Mouse (Mus musculus) left cerebral cortex, postnatal 10 days (tissue): ENCODE data around the gene Sertad1. TPM values are rescaled to one million over a fixed set of nuclear protein-coding genes. Genes with fewer than 3 reads are reported as not detected.
A peak's percentile ranks its signal among the peaks of the same experiment; 100 is the strongest.

Experiments used
- DNase-seq, 2 experiments: peaks; one replicate each; pipeline ENCODE4 v3.0.0; 2021 to 2022; ENCODE audit warnings: low spot score in 2 of 2, mixed read lengths in 1 of 2; ENCODE audit errors: extremely low spot score in 1 of 2
- intact Hi-C: fragments of 180-260 bp; cut with DNase I; formaldehyde crosslinking; loops from one replicate; pipeline ENCODE4 v1.15.1; 2025
- total RNA-seq, 2 experiments: library from RNA; stranded (reverse); gene quantifications; 2 replicates each; pipeline ENCODE4 v1.2.3; 2021

The Sertad1 gene
- total RNA-seq, 2 experiments from 2014 or later: 6.0 to 7.0 TPM

DNA sequence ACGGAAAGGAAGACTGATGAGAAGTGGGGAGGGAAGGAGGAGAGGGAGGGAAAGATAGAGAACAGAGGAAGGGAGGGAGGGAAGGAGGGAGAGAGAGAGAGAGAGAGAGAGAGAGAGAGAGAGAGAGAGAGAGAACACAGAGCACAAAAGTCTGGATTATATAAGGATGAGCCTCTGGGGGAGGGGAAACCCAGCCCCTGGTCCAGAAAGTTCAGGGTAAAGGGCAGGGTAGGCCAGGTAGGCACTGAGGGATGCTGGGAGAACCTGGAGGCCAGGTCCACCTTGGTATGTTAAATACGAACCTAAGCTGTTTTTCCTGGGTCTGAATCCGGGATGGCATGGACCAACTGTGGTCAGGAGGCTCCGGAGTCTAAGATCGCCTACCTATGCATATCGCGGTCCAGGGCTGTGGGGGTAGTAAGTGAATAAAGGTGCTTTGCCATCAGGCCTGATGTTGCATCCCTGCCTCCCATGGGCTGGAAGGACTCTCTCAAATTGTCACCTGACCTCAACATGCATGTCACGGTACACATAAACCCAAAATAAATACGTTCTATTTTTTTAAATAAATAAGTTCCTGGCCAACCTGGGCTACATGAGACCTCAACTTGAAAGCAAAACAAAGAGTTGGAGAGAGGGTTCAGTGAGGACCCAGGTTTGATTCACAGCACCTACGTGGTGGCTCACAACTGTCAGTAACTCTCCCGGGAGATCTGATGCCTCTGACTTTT is 15.2 kb upstream of the Sertad1 start:
- intact Hi-C loops: loop anchor here (5.0 kb wide), 1 partner anchor 121 kb away; the partner anchor contains the start of gene Akt2
- no peak for DNase-seq

DNA sequence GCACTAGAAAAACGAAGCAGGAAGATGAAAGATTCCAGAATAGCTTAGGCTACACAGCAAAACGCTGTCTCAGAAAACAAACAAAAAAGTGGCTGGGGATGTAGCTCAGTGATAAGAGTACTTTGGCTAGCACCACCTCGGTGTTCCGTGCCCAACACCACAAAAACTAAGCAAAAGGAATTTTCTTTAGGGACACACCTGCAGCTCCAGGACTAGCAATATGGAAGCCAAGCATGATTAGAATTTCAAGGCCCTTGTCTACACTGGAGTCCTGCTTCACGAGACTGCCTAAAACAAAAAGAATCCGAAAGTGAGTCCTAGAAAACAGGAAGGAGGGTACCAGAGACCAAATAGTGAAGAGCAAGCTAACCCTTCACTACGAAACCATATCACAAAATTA is 14.1 kb upstream of the Sertad1 start:
- intact Hi-C loops: loop anchor here (5.0 kb wide), 1 partner anchor 120 kb away; the partner anchor contains the start of gene Akt2
- DNase-seq: no peak

DNA sequence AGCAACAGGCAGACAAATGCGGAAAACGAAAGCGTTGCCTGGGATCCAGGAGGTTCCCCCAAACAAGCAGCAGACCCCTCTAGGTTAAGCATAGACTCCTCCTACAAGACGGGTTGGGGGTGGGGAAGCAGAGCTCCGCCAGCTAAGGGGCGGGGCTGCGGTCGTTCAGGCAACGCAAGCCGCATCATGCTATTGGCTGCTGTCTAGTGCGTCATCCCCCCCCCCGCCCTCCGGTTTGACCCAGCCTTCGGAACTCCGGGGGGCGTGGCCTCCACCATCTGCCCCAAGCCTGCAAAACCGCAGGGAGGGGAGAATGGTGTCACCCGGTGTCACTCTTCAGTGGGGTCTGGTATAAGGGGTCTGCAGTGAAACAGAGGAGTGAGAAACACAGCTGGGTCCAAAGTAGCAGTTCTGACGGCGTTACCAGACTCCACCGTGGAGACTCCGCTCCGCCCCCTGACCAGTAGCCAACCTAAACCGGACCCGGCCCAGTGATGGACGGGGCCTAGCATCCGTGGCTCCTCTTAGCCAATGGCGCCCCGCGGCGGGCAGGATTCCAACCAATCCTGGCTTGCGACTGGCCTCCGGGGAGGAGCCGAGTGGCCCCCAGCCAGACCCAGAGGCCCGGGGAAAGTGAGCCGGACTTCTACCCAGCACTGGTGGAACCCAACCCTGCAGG is 13.4 kb upstream of the Sertad1 start, which contains the start of gene Sertad3:
Gene Sertad3 (plus strand): TSS at position 613 of the 679 bp plus-strand sequence.
- intact Hi-C loops: loop anchor here (5.0 kb wide), 1 partner anchor 119 kb away; the partner anchor contains the start of gene Akt2
- peak; percentile 98 to 100 for DNase-seq

DNA sequence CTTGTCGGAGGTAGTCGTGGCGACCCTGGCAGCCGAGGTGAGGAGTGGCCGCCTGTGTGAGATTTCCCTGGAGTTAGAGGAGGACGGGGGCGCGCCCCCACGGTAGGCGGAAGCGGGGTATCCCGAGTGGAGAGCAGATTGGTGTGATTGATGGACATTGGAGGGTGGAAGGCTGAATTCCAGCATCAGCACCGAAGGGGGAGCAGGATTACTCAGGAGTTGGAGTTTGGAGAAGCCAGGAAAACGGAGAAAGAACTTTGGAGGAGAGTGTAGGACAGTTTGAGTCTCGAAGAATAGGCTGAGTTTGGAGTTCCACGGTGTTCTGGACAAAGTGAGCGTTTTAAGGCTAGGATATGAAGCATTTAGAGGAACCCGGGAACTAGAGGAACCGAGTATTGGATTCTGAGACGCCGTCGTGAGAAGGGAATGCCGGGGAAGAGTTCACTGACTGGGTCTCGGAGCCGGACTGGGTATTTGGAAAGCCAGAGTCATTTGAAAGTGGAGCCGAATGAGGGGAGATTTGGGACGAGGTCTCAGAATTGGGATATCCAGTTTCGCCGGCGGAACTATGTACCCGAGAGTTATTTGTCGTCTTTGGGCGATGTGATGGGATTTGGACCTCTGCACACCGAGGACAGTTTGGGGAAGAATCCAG is 12.7 kb upstream of the Sertad1 start:
- intact Hi-C loops: loop anchor here (5.0 kb wide), 1 partner anchor 118 kb away; the partner anchor contains the start of gene Akt2
- no peak for DNase-seq

DNA sequence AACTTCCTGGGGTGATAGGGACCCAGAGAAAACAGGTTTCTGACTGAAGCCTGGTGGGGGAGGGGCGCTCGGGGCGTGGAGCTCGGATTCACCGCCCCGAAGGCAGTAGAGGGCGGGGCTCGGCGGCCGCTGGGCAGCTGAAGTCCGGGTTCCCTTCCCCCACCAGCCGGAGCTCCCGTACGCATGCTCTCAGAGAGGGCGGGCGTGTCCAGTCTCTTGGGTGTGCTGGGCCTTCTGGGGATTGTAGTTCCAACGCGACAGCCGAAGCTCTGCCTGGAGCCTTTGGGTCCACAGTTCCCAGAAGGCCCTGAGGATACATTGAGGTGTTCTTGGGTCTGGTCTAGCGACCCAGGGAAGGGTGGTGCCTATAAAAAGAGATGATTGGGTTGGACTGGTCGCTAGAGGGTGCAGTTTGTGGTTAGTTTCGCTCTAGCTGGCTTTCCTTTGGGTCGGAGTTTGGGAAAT is 12.2 kb upstream of the Sertad1 start:
- peak; percentile 96 to 99 for DNase-seq
- intact Hi-C loops: loop anchor here (5.0 kb wide), 1 partner anchor 118 kb away; the partner anchor contains the start of gene Akt2

DNA sequence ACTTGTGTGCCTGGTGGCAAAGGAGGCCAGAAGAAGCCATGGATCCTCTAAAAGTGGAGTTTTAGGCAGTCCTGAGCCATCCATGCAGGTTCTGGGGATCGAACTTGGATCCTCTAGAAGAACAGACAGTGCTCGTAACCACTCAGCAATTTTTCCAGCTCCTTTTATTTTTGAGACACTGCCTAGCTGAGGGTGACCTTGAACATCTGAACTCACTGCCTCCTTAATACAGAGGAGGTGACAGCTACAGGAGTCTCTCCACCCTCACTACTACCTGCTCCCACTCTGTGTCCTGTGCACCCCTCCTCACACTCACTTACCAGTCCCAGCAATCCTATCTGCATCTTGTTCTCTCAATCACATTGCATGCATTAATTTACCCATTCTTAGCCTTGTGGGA is 11.1 kb upstream of the Sertad1 start:
- no peak for DNase-seq
- intact Hi-C loops: no loop called here

DNA sequence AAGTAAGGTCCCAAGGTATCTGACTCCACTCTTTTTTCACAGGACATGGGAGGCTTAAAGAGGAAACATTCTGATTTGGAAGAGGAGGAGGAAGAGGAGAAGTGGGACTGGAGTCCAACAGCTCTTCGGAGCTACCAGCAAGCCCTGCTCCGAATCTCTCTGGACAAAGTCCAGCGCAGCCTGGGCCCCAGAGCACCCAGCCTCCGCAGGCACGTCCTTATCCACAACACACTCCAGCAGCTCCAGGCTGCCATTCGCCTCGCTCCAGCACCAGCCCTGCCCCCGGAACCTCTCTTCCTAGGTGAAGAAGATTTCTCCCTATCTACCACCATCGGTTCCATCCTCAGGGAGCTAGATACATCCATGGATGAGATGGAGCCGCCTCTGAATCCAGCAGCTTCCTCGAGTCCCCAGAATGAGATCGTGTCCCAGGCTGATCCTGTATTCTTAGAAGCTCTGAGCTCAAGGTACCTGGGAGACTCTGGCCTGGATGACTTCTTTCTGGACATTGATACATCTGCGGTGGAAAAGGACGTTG is 10.5 kb upstream of the Sertad1 start:
- intact Hi-C loops: no loop called here
- DNase-seq: no peak

DNA sequence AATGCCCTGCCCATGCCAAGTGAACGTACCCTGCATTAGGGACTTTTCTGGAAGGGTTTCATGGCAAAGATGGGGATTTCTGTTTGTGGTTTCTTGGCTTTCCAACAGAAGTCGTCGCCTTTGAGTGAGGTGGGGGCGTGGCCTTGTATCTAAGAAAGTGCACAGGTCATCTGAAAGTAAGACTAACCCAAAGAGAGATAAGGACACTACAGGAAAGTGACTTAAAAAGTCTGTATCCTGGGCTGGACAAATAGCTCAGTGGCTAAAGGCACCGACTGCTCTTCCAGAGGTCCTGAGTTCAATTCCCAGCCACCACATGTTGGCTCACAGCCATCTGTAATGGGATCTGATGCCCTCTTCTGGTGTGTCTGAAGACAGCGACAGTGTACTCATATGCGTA is 8.1 kb upstream of the Sertad1 start:
- no peak for DNase-seq
- intact Hi-C loops: no loop called here

DNA sequence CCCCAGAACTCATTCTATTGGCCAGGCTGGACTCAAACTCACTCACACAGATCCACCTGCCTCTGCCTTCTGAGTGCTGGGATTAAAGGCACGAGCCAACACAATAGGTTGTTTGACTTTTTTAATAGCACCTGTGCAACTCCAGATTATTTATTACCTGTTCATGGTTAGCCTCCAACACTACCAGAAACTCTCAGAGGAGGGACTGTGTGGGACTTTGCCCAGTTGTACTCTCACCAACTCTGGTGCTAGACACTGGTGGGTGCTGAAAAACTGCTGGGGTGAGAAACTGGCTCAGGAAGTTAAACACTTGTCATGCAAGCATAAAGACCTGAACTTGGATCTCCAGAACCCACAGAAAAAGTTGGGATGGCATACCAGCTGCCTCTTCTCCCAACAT is 7.0 kb upstream of the Sertad1 start:
- no peak for DNase-seq
- intact Hi-C loops: no loop called here

DNA sequence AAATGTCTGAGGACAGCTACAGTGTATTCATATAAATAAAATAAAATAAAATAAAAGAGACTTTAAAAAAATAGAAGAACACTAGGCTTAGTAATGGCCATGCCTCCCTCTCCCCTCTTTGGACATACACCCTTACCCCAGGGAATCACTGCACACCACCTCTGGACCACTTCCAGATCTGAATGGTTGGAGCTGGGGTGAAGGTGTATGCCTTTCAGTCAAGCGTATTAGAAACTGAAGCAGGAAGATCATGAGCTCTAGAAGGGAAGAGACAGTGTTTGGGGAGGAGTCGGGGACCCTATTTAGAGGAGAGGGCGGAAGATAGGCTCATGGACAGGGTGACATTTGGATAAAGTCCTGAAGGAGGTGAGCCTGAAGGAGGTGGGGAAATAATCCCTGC is 6.2 kb upstream of the Sertad1 start:
- intact Hi-C loops: no loop called here
- DNase-seq: no peak

DNA sequence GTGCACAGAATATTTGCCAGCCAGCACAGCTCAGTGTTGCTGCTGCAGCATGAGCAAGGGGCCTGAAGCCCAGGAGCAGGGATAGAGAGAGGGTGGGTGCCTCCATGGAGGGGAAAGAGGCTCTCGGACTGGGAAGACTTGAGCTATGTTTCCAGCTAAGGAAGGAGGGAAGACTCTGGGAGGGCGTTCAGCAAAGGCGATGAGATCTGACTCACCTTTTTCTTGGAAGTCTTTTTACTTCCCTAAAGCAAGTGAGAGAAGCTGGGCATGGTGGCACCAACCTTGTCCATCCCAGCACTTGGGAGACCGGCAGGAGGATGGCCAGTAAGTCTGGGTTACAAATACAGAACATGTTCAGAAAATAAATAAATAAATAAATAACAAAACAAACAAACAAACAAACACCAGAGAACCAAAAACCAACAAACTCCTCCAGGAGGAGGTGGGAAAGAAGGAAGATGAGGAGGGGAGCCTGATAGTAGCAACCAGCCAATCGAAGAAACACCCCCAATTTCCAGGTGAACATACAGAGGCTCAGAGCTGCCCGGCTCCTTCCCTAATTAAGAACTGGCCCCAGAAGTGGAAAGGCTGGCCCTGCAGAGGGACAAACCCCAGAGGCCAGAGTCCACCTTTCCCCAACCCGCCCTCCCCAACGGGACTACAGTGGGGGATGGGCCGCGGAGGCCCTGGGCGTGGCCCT is 5.6 kb upstream of the Sertad1 start:
- intact Hi-C loops: no loop called here
- DNase-seq: no peak

DNA sequence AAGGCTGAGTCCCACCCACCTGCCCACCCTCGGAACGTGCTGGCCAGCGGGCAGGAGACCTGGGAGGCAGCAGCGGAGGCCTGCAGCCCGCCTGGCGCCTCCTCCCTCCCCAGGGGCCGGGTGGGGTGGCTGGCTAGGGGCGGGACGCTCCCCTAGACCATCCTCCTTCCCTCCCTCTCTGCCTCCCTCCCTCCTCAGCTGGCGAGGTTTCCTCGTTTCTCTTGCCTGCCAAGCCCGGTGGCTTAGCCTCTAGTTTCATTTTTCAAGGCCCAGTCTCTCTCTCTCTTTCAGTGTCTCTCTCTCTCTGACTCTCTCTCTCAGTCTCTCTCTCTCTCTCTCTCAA is 5.1 kb upstream of the Sertad1 start:
- peak; percentile 50 to 90 for DNase-seq
- intact Hi-C loops: no loop called here

DNA sequence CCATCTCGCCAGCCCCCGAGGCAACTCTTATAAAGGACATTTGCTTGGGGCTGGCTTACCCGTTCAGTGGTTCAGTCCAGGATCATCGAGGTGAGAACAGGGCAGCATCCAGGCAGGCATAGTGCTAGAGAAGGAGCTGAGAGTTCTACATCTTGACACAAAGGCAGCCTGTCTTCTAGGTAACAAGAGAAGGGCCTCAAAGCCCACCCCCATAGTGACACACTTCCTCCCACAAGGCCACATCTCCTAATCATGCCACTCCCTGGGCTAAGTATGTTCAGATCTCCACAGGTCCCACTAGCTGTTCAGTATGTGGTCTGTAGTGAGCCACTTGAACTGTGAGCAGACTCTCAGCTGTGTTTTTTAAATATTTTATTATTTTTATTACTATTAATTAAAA is 2.9 kb upstream of the Sertad1 start:
- intact Hi-C loops: no loop called here
- DNase-seq: no peak

DNA sequence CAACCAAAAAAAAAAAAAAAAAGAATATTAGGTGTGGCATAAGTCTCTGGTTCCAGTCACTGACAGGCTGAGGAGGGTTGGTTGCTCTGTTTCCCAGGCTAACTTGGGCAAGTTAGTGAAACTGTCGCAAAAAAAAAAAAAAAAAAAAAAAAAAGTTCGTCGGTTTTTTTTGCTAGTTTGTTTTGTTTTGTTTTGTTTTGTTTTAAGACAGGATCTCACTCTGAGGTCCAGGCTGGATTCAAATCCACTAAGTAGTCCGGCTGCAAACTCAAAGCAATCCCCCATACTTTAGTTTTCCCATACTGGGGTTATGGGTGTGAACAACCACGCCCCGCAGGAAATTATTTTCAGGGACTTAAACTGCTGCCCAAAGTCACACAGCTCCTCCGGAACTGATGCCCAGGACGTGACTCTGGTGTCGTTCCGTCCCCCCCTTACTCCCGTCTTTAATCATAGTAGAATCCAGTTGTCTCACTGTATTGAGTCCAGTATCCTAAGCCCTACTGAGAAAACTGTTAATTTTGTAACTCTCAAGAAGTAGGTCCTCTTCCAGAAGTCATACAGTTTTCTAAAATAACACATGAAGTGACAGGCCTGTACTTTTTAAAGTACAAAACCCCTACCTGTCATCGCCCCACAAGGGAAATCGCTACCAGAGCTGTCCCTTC is 474 bp upstream of the Sertad1 start:
- intact Hi-C loops: no loop called here
- DNase-seq: no peak

DNA sequence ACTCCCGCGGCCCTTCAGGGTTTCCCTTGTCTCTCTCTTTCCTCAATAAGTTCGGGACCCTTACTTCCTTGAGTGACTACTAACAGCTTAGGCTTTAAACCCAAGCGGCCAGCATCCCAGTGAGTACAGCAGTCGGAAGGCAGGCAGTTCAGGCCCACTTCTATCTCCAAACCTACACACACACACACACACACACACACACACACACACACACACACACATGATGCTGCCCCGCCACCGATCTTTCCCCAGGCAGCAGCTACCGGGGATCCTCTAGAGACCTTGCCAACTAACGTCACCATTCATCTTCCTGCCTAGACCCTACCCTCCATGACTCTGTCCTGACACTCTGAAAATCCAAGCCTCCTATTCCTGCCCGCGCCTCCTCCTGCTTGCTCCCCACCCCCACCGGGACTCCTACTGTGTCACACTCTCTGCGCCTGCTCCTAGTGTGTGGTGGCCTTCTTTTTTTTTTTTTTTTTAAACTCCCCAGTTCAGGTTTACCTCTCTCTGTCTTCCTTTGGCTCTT is 1.1 kb downstream of the Sertad1 start:
- intact Hi-C loops: no loop called here
- DNase-seq: peak in 1 of 2 experiments; percentile 91

DNA sequence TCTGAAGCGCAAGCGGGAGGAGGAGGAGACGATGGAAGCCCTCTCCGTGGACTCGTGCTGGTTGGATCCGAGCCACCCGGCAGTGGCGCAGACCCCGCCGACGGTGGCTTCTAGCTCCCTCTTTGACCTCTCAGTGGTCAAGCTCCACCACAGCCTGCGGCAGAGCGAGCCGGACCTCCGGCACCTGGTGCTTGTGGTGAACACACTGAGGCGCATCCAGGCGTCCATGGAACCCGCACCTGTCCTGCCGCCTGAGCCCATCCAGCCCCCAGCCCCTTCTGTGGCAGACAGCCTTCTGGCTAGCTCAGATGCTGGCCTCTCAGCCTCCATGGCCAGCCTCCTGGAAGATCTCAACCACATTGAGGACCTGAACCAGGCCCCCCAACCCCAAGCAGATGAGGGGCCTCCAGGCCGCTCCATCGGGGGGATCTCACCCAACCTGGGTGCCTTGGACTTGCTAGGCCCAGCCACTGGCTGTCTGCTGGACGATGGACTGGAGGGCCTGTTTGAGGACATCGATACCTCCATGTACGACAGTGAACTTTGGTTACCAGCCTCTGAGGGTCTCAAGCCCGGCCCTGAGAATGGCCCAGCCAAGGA is 2.7 kb downstream of the Sertad1 start:
- intact Hi-C loops: no loop called here
- peak in 1 of 2 experiments; percentile 50 for DNase-seq

DNA sequence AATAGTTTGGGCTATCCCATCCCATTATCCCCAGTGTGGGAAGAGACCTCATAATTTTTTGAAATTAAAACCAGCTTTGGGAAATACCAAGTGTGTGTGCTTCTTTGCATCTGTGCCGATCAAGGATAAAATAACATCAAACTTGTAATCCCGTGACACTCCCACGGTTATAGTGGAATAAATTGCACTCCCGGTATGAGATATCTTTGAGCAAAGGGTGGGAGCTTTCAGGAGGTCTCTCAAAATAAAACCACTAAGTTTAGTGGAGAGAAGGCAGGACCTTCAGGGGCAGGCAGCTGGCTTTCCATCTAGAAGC is 3.5 kb downstream of the Sertad1 start:
- intact Hi-C loops: no loop called here
- no peak for DNase-seq
